Mouse (Mus musculus) stomach, embryonic 14.5 days (tissue): ENCODE results near the gene Abhd18. TPM values are rescaled to one million over a fixed set of nuclear protein-coding genes. Genes with fewer than 3 reads are reported as not detected.

Experiments
- ATAC-seq: fragments of 200-750 bp; cut with Nextera tagmentation; 2 replicates; pipeline ENCODE4 v1.8.0; 2017; ENCODE audit warnings: low read depth, moderate TSS enrichment; ENCODE audit not compliant: insufficient number of reproducible peaks, insufficient read depth, low FRiP score
- H3K27ac ChIP-seq: fragments of 300-500 bp; sonication (generic); 2 replicates; pipeline ENCODE4 v1.5.1; 2014; ENCODE audit warnings: mild to moderate bottlenecking, low read length, moderate library complexity, mixed read lengths
- H3K27me3 ChIP-seq: fragments of 300-500 bp; sonication (generic); 2 replicates; pipeline ENCODE4 v1.6.1; 2014; ENCODE audit warnings: low read length, control low read depth, mixed read lengths; ENCODE audit not compliant: control insufficient read depth, insufficient read depth
- H3K36me3 ChIP-seq: fragments of 300-500 bp; sonication (generic); 2 replicates; pipeline ENCODE4 v1.6.1; 2014; ENCODE audit warnings: mild to moderate bottlenecking, control low read depth, low read length, moderate library complexity, mixed read lengths; ENCODE audit not compliant: control insufficient read depth, insufficient read depth
- H3K4me1 ChIP-seq: fragments of 300-500 bp; sonication (generic); 2 replicates; pipeline ENCODE4 v1.6.1; 2014; ENCODE audit warnings: low read length, control low read depth, mixed read lengths; ENCODE audit not compliant: control insufficient read depth, insufficient read depth
- H3K4me2 ChIP-seq: fragments of 300-500 bp; sonication (generic); replicated peaks from 2 replicates; pipeline ENCODE4 v1.6.1; 2014; ENCODE audit warnings: low read depth, low read length, control low read depth
- H3K4me3 ChIP-seq: fragments of 300-500 bp; sonication (generic); 2 replicates; pipeline ENCODE4 v1.5.1; 2014; ENCODE audit warnings: low read depth, low read length, control low read depth
- H3K9ac ChIP-seq: fragments of 300-500 bp; sonication (generic); replicated peaks from 2 replicates; pipeline ENCODE4 v1.6.1; 2014; ENCODE audit warnings: low read depth, mild to moderate bottlenecking, control low read depth, low read length, moderate library complexity, mixed read lengths
- H3K9me3 ChIP-seq: fragments of 300-500 bp; sonication (generic); 2 replicates; pipeline ENCODE4 v1.6.1; 2016; ENCODE audit warnings: low read depth, low read length, control low read depth; ENCODE audit not compliant: control insufficient read depth
- WGBS: fragments of 180-500 bp; shearing (Covaris S2); extraction: QIAGEN DNeasy Blood & Tissue Kit; methylation state at CpG from one replicate; pipeline ENCODE4 v1.1.7; 2014; 5-methylcytosine and 5-hydroxymethylcytosine counted together
- polyA plus RNA-seq: library from polyadenylated mRNA; unstranded; fragments of >200 nt; fragmentation: Nextera tagmentation; extraction: Ambion mirVana; gene quantifications from 2 replicates; pipeline ENCODE4 v1.2.1, GENCODE M21; 2014

Gene Abhd18
- polyA plus RNA-seq, 1 experiment from 2014 or later, result 9.9 TPM

DNA sequence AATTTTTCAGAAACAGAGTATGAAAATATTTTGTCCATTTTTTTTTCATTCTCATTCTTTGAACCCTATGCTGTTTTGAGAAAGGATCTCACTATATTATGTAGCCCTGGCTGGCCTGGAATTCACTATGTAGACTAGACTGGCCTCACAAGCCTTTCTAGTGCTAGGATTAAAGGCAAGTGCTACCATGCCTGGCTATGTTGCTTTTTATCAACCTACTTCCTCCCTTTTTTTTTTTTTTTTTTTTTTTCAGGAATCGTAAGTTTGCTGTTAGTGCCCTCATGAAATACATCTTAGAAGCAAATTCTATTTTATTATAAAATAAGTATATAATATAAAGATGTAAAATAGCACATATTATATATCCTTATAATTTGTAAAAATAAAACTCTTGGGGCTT lies 108.0 kb downstream of the Abhd18 start:
- no peak overlapping the region for H3K27ac ChIP-seq
- no peaks in the 10 kb centered on the region for H3K36me3 ChIP-seq
- WGBS, result 81% methylated on average over 1 of the region's 1 CpGs
- H3K4me3 ChIP-seq, result no peak overlapping the region
- H3K9me3 ChIP-seq, result no peaks in the 10 kb centered on the region
- no peak overlapping the region for H3K9ac ChIP-seq
- ATAC-seq, result no peak
- no peak overlapping the region for H3K4me2 ChIP-seq
- H3K27me3 ChIP-seq, result no peaks in the 10 kb centered on the region
- no peaks in the 10 kb centered on the region for H3K4me1 ChIP-seq

DNA sequence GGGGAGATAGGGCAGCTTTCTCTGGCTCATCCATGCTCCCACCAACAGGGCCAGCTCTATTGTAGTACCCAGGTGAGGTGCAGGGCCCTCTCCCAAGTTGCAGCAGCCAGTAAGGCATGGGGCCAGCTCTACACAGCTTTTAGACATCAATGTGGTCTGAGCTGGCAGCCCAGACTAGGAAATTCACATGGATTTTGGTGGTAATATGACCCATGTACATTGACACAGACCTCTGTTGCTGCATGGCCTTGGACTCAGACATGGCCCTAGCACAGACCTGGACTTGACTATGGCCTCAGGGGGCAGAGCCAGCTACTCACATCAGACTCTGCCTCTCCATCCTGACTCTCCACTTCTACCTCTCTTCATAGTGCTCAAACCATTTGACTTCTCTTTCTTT lies 112.1 kb downstream of the Abhd18 start:
- Histone ChIP-seq H3K27ac (no peak overlapping the region), H3K9me3 (no peaks in the 10 kb centered on the region), H3K4me2 (no peak overlapping the region), H3K27me3 (no peaks in the 10 kb centered on the region), H3K4me3 (no peak overlapping the region), H3K36me3 (no peaks in the 10 kb centered on the region), H3K4me1 (no peaks in the 10 kb centered on the region), H3K9ac (no peak overlapping the region)
- ATAC-seq, result no peak; the same call in 1 of the 2 replicates

GRCm38 (mm10) chr3:40980758-40981157 lies 134.0 kb downstream of the Abhd18 start:
- no peaks in the 10 kb centered on the region for H3K4me1 ChIP-seq
- no peak overlapping the region for H3K4me3 ChIP-seq
- H3K27ac ChIP-seq, result no peak overlapping the region
- no peak for ATAC-seq
- H3K36me3 ChIP-seq, result no peaks in the 10 kb centered on the region
- no peak overlapping the region for H3K9ac ChIP-seq
- no peak overlapping the region for H3K4me2 ChIP-seq
- H3K9me3 ChIP-seq, result no peaks in the 10 kb centered on the region
- H3K27me3 ChIP-seq, result no peaks in the 10 kb centered on the region

DNA sequence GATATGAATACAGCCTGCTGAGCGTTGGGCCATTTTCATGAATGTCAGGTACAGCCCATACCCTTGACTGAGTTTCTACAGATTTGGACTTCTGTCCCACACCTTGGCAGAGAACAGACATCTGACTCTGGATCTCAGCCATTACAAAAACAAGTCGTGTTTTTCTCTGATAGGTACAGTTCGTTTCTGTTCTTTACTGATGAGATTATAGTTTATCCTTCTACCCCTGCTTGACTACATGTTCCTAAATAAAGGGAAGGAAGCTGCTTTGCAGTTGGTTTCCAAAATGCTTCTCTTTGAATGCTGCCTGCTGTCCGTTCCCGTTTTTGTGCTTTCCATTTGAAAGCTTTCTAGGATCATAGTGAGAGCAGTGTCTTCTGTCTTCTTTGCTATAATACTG lies 140.8 kb downstream of the Abhd18 start:
- Histone ChIP-seq H3K27me3 (no peaks in the 10 kb centered on the region), H3K4me3 (no peak overlapping the region), H3K4me2 (no peak overlapping the region), H3K9me3 (no peaks in the 10 kb centered on the region), H3K36me3 (no peaks in the 10 kb centered on the region), H3K27ac (no peak overlapping the region), H3K4me1 (no peaks in the 10 kb centered on the region), H3K9ac (no peak overlapping the region)
- WGBS, result 75% methylated on average over 5 of the region's 5 CpGs
- no peak for ATAC-seq

Other genes with a start within 250 kb of the Abhd18 start
- gene Slc25a31, start 138.1 kb upstream of the Abhd18 start, polyA plus RNA-seq, result not detected in 2 replicates
- gene Hspa4l, start 102.5 kb upstream of the Abhd18 start, polyA plus RNA-seq, result 15.3 and 17.7 TPM in 2 replicates
- gene Plk4, start 47.0 kb upstream of the Abhd18 start, polyA plus RNA-seq, result 55.5 and 55.6 TPM in 2 replicates
- 7.2 and 7.8 TPM in 2 replicates for gene Mfsd8, start 84 bp upstream of the Abhd18 start, polyA plus RNA-seq
- gene 1700034I23Rik, start 55.6 kb downstream of the Abhd18 start, polyA plus RNA-seq, result 0.35 and 0.41 TPM in 2 replicates
- gene Larp1b, start 102.9 kb downstream of the Abhd18 start, polyA plus RNA-seq, result 3.6 and 5.8 TPM in 2 replicates
- 29.5 and 32.4 TPM in 2 replicates for gene Pgrmc2, start 236.1 kb downstream of the Abhd18 start, polyA plus RNA-seq